Mouse (Mus musculus) liver, postnatal 0 days (tissue): ENCODE data around the gene Snx22. TPM values are rescaled to one million over a fixed set of nuclear protein-coding genes. Genes with fewer than 3 reads are reported as not detected.

Source experiments
- ATAC-seq: fragments of 200-750 bp; cut with Nextera tagmentation; 2 replicates; pipeline ENCODE4 v1.8.0; 2017; ENCODE audit warnings: mild to moderate bottlenecking, moderate library complexity
- DNase-seq: peaks from one replicate; pipeline ENCODE4 v3.0.0-alpha.2; 2016
- H3K27ac ChIP-seq: fragments of 300-500 bp; sonication (generic); 2 replicates; pipeline ENCODE4 v1.5.1; 2014; ENCODE audit warnings: antibody characterized with exemption, moderate library complexity, mild to moderate bottlenecking, low read depth
- H3K27me3 ChIP-seq: fragments of 300-500 bp; sonication (generic); 2 replicates; pipeline ENCODE4 v1.6.1; 2014; ENCODE audit warnings: low read length, control low read depth, mixed read lengths; ENCODE audit not compliant: insufficient read depth
- H3K36me3 ChIP-seq: fragments of 300-500 bp; sonication (generic); replicated peaks from 2 replicates; pipeline ENCODE4 v1.6.1; 2014; ENCODE audit warnings: mild to moderate bottlenecking, control low read depth, low read length, moderate library complexity, mixed read lengths; ENCODE audit not compliant: insufficient read depth
- H3K4me1 ChIP-seq: fragments of 300-500 bp; sonication (generic); 2 replicates; pipeline ENCODE4 v1.6.1; 2014; ENCODE audit warnings: antibody characterized with exemption, mild to moderate bottlenecking, control low read depth; ENCODE audit not compliant: insufficient read depth
- H3K4me2 ChIP-seq: fragments of 300-500 bp; sonication (generic); 2 replicates; pipeline ENCODE4 v1.6.1; 2014; ENCODE audit warnings: low read depth, mild to moderate bottlenecking, low read length, moderate library complexity, mixed read lengths
- H3K4me3 ChIP-seq: fragments of 300-500 bp; sonication (generic); 2 replicates; pipeline ENCODE4 v1.5.1; 2014; ENCODE audit warnings: low read depth, low read length
- H3K9ac ChIP-seq: fragments of 300-500 bp; sonication (generic); replicated peaks from 2 replicates; pipeline ENCODE4 v1.6.1; 2014; ENCODE audit warnings: mild to moderate bottlenecking, moderate library complexity
- H3K9me3 ChIP-seq: fragments of 300-500 bp; sonication (generic); 2 replicates; pipeline ENCODE4 v1.6.1; 2016; ENCODE audit warnings: mild to moderate bottlenecking, control low read depth, low read length, mixed read lengths
- CTCF ChIP-seq: sonication (generic); IDR thresholded peaks from 2 replicates; pipeline ENCODE4 v1.5.1; 2016; ENCODE audit warnings: antibody characterized with exemption, low read depth
- EP300 ChIP-seq: IDR thresholded peaks from 2 replicates; pipeline ENCODE4 v1.6.1; 2016; ENCODE audit warnings: antibody characterized with exemption, low read depth, mild to moderate bottlenecking
- WGBS: fragments of 180-500 bp; shearing (Covaris S2); extraction: QIAGEN DNeasy Blood & Tissue Kit; methylation state at CpG from one replicate; pipeline ENCODE4 v1.1.7; 2014; ENCODE audit not compliant: insufficient replicate concordance; 5-methylcytosine and 5-hydroxymethylcytosine counted together
- polyA plus RNA-seq: library from polyadenylated mRNA; unstranded; fragments of >200 nt; fragmentation: Nextera tagmentation; extraction: Ambion mirVana; gene quantifications from 2 replicates; pipeline ENCODE4 v1.2.1, GENCODE M21; 2015

Gene Snx22
- polyA plus RNA-seq, 1 experiment from 2014 or later: 13.4 TPM

- peaks cover 16% of the 10 kb centered on the region for H3K4me1 ChIP-seq
- TF ChIP-seq EP300 (no peak), CTCF (peak; percentile 45; the same call in 1 of the 2 replicates)
- peak within 1 kb of the TSS; percentile 82 for H3K4me3 ChIP-seq
- 1% methylated on average over 41 of the region's 51 CpGs for WGBS
- peaks cover 22% of the 10 kb centered on the region for H3K36me3 ChIP-seq
- no peaks in the 10 kb centered on the region for H3K9me3 ChIP-seq
- H3K9ac ChIP-seq: peak within 1 kb of the TSS; percentile 84
- no peaks in the 10 kb centered on the region for H3K27me3 ChIP-seq
- peak within 1 kb of the TSS; percentile 75 for H3K27ac ChIP-seq
- peak within 1 kb of the TSS; percentile 83 for H3K4me2 ChIP-seq
- DNase-seq (peak; percentile 99), ATAC-seq (peak; percentile 98)
Measured at GRCm38 (mm10) chr9:66059583-66060307, 9.8 kb downstream of the Snx22 start, which contains the start of gene Ppib. Ppib (plus strand) TSS chr9:66060222.

GRCm38 (mm10) chr9:66053620-66054019 lies 15.9 kb downstream of the Snx22 start:
- Histone ChIP-seq H3K36me3 (no peaks in the 10 kb centered on the region), H3K4me3 (no peak overlapping the region), H3K27me3 (no peaks in the 10 kb centered on the region), H3K9ac (no peak overlapping the region), H3K4me2 (no peak overlapping the region), H3K27ac (no peak overlapping the region), H3K9me3 (peaks cover 3% of the 10 kb centered on the region; the same call in 1 of the 2 replicates), H3K4me1 (no peaks in the 10 kb centered on the region)
- WGBS: 55% methylated on average over 1 of the region's 1 CpGs
- TF ChIP-seq EP300 (no peak), CTCF (peak; percentile 31; the same call in 1 of the 2 replicates)
- ATAC-seq (no peak), DNase-seq (no peak)

GRCm38 (mm10) chr9:66052731-66053130 lies 16.8 kb downstream of the Snx22 start:
- Histone ChIP-seq H3K4me1 (no peaks in the 10 kb centered on the region), H3K27me3 (no peaks in the 10 kb centered on the region), H3K4me2 (no peak overlapping the region), H3K4me3 (no peak overlapping the region), H3K36me3 (no peaks in the 10 kb centered on the region), H3K9me3 (peaks cover 3% of the 10 kb centered on the region; the same call in 1 of the 2 replicates), H3K9ac (no peak overlapping the region), H3K27ac (no peak overlapping the region)
- no peak for DNase-seq
- 77% methylated on average over 1 of the region's 1 CpGs for WGBS
- no peak for TF ChIP-seq CTCF
- no peak for TF ChIP-seq EP300
- no peak for ATAC-seq

- peaks cover 3% of the 10 kb centered on the region; the same call in 1 of the 2 replicates for H3K9me3 ChIP-seq
- TF ChIP-seq CTCF (no peak), EP300 (no peak)
- 69% methylated on average over 4 of the region's 4 CpGs for WGBS
- no peak overlapping the region for H3K27ac ChIP-seq
- no peaks in the 10 kb centered on the region for H3K36me3 ChIP-seq
- no peaks in the 10 kb centered on the region for H3K27me3 ChIP-seq
- no peak overlapping the region for H3K9ac ChIP-seq
- no peak for DNase-seq
- no peak for ATAC-seq
- H3K4me3 ChIP-seq: no peak overlapping the region
- H3K4me2 ChIP-seq: no peak overlapping the region
- H3K4me1 ChIP-seq: no peaks in the 10 kb centered on the region
Measured at GRCm38 (mm10) chr9:66051493-66051892, 18.0 kb downstream of the Snx22 start.

GRCm38 (mm10) chr9:66049931-66050601 lies 19.5 kb downstream of the Snx22 start:
- TF ChIP-seq CTCF (no peak), EP300 (no peak)
- WGBS: 67% methylated on average over 6 of the region's 6 CpGs
- no peak overlapping the region for H3K9ac ChIP-seq
- H3K27me3 ChIP-seq: no peaks in the 10 kb centered on the region
- DNase-seq (no peak), ATAC-seq (no peak)
- H3K4me1 ChIP-seq: no peaks in the 10 kb centered on the region
- peaks cover 3% of the 10 kb centered on the region; the same call in 1 of the 2 replicates for H3K9me3 ChIP-seq
- no peak overlapping the region for H3K4me3 ChIP-seq
- no peak overlapping the region for H3K27ac ChIP-seq
- no peaks in the 10 kb centered on the region for H3K36me3 ChIP-seq
- no peak overlapping the region for H3K4me2 ChIP-seq

GRCm38 (mm10) chr9:66043241-66043640 lies 26.3 kb downstream of the Snx22 start:
- no peaks in the 10 kb centered on the region for H3K9me3 ChIP-seq
- H3K4me1 ChIP-seq: no peaks in the 10 kb centered on the region
- TF ChIP-seq EP300 (no peak), CTCF (no peak)
- no peak overlapping the region for H3K9ac ChIP-seq
- no peak for DNase-seq
- WGBS: 88% methylated on average over 3 of the region's 3 CpGs
- H3K4me3 ChIP-seq: no peak overlapping the region
- H3K36me3 ChIP-seq: peaks cover 4% of the 10 kb centered on the region; the same call in 1 of the 2 replicates
- no peaks in the 10 kb centered on the region for H3K27me3 ChIP-seq
- no peak overlapping the region for H3K27ac ChIP-seq
- ATAC-seq: no peak
- no peak overlapping the region for H3K4me2 ChIP-seq
